Mouse (Mus musculus): ENCODE data around the gene Fbxo22.

GRCm38 (mm10) chr9:55255604-55256003, 46.9 kb downstream of the Fbxo22 start:
- no peak for TF ChIP-seq EP300 (optimal IDR thresholded peaks at IDR 0.05)
- no peak for TF ChIP-seq CTCF (IDR thresholded peaks at IDR 0.05; ENCODE audit: low read depth)
